Mouse (Mus musculus) neural tube, embryonic 11.5 days (tissue): ENCODE data around the gene Llgl2. TPM values are rescaled to one million over a fixed set of nuclear protein-coding genes. Genes with fewer than 3 reads are reported as not detected.

ENCODE experiments used
- ATAC-seq: fragments of 200-750 bp; cut with Nextera tagmentation; 2 replicates; pipeline ENCODE4 v1.8.0; 2017; ENCODE audit warnings: moderate number of reproducible peaks, mild to moderate bottlenecking, moderate TSS enrichment, moderate library complexity; ENCODE audit not compliant: insufficient read depth, low FRiP score, low TSS enrichment
- DNase-seq: peaks from one replicate; pipeline ENCODE4 v3.0.0-alpha.2; 2015; ENCODE audit warnings: low spot score
- H3K27ac ChIP-seq: fragments of 300-500 bp; sonication (generic); 2 replicates; pipeline ENCODE4 v1.5.1; 2014; ENCODE audit warnings: low read depth, mild to moderate bottlenecking, low read length
- H3K27me3 ChIP-seq: fragments of 300-500 bp; sonication (generic); 2 replicates; pipeline ENCODE4 v1.6.1; 2014; ENCODE audit warnings: mild to moderate bottlenecking, low read length, mixed read lengths; ENCODE audit not compliant: control insufficient read depth, insufficient read depth
- H3K36me3 ChIP-seq: fragments of 300-500 bp; sonication (generic); 2 replicates; pipeline ENCODE4 v1.6.1; 2014; ENCODE audit warnings: mild to moderate bottlenecking, low read length, moderate library complexity, mixed read lengths; ENCODE audit not compliant: control insufficient read depth, insufficient read depth
- H3K4me1 ChIP-seq: fragments of 300-500 bp; sonication (generic); 2 replicates; pipeline ENCODE4 v1.6.1; 2014; ENCODE audit warnings: low read length, mixed read lengths; ENCODE audit not compliant: control insufficient read depth, insufficient read depth
- H3K4me2 ChIP-seq: fragments of 300-500 bp; sonication (generic); 2 replicates; pipeline ENCODE4 v1.6.1; 2014; ENCODE audit warnings: low read depth, mild to moderate bottlenecking, moderate library complexity
- H3K4me3 ChIP-seq: fragments of 300-500 bp; sonication (generic); 2 replicates; pipeline ENCODE4 v1.5.1; 2014; ENCODE audit warnings: low read depth, low read length
- H3K9ac ChIP-seq: fragments of 300-500 bp; sonication (generic); 2 replicates; pipeline ENCODE4 v1.6.1; 2014; ENCODE audit warnings: mild to moderate bottlenecking, low read length
- H3K9me3 ChIP-seq: fragments of 300-500 bp; sonication (generic); 2 replicates; pipeline ENCODE4 v1.6.1; 2016; ENCODE audit warnings: low read length; ENCODE audit not compliant: control insufficient read depth
- WGBS: fragments of 180-500 bp; shearing (Covaris S2); extraction: QIAGEN DNeasy Blood & Tissue Kit; methylation state at CpG from one replicate; pipeline ENCODE4 v1.1.7; 2014; 5-methylcytosine and 5-hydroxymethylcytosine counted together
- polyA plus RNA-seq: library from polyadenylated mRNA; unstranded; fragments of >200 nt; fragmentation: Nextera tagmentation; extraction: Ambion mirVana; gene quantifications from 2 replicates; pipeline ENCODE4 v1.2.1, GENCODE M21; 2014

Llgl2 gene
- polyA plus RNA-seq, 1 experiment from 2014 or later, result 6.1 TPM

DNA sequence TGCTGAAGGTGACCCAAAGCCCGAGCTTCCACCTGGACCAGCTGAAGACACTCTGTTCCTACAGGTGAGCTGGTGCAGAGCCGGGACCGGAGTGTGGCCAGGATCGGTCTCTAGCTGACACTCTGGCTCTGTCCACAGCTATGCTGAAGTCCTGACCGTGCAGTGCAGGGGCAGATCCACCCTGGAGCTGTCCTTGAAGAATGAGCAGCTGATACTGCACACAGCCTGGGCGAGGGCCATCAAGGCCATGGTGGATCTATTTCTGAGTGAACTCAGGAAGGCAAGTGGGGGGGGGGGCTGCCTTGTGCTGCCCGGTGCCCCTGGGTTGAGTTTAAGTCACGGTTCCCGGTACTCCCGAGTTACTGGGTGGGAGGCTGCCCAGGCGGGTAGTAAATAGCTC, 62.6 kb downstream of the Llgl2 start:
- Histone ChIP-seq H3K27ac (no peak overlapping the region), H3K4me3 (no peak overlapping the region), H3K4me1 (no peaks in the 10 kb centered on the region), H3K27me3 (peaks cover 8% of the 10 kb centered on the region), H3K36me3 (no peaks in the 10 kb centered on the region), H3K9ac (no peak overlapping the region), H3K4me2 (no peak overlapping the region), H3K9me3 (no peaks in the 10 kb centered on the region)
- ATAC-seq, result no peak
- WGBS, result 93% methylated on average over 11 of the region's 11 CpGs
- DNase-seq, result no peak

DNA sequence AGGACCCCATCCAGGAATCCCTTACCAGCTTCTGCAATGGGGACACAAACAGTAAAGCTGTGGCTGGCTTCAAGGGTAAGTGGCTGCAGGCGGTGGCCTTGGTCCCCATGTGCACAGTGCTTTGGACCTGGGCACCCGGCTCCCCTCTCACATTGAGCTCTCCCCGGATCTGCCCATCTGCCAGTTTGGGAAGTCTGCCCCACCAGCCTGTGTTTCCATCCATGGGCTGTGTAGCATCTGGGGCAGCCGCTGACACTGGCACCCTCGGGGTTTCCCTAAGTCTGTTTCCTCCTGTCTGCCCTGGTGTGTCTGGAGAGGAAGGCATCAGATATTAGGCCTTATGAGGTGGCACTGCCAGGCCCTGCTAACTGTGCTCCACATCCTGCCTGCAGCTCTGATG, 64.2 kb downstream of the Llgl2 start:
- 91% methylated on average over 5 of the region's 5 CpGs for WGBS
- no peak overlapping the region for H3K9ac ChIP-seq
- no peak for ATAC-seq

DNA sequence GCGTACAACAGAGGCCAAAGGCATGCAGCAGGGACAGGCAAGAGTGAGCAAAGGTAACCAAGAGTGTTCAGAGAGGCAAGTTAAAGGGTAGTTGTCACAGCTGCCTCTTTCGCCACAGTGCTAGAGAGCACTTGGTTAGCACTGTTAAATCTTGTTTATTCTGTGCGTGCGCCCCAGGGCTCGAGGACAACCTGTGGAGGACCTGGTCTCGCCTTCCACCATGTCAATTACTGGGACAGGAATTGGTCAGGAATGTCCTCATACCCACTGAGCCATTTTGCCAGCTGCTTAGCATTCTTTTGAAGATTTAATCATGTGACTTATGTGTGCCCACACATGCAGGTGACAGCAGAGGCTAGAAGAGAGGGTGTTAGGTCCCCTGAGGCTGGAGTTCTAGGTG, 65.3 kb downstream of the Llgl2 start:
- Histone ChIP-seq H3K36me3 (no peaks in the 10 kb centered on the region; the same call in 1 of the 2 replicates), H3K4me3 (no peak overlapping the region)

More for the DNA sequence above, 64.2 kb downstream of the Llgl2 start:
- peaks cover 4% of the 10 kb centered on the region for H3K27me3 ChIP-seq
- H3K9me3 ChIP-seq, result no peaks in the 10 kb centered on the region
- no peak overlapping the region for H3K4me3 ChIP-seq
- no peak overlapping the region for H3K27ac ChIP-seq
- no peak overlapping the region for H3K4me2 ChIP-seq
- DNase-seq, result no peak
- H3K4me1 ChIP-seq, result no peaks in the 10 kb centered on the region
- no peaks in the 10 kb centered on the region for H3K36me3 ChIP-seq

DNA sequence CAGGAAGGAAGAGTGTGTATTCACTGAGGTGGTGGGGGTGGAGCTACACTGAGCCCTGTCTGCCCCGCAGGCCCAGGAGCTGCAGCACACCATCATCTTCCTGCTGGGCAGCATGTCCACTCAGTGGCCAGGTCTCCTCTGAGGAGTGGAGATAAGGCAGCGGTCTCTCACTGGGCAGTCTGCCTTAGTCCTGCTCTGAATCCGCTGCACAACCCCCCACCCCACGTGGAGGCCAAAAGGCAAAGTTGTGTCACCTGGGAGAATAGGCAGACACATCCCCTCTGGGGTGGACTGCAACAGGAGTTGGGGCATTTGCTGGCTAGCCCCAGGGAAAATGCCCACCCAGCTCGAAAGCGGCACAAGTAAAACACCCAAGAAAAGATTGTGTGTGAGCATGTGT, 68.4 kb downstream of the Llgl2 start:
- WGBS, result 63% methylated on average over 6 of the region's 6 CpGs
- no peak for ATAC-seq
- no peak overlapping the region for H3K9ac ChIP-seq
- no peaks in the 10 kb centered on the region; the same call in none of the 2 replicates for H3K36me3 ChIP-seq
- H3K4me3 ChIP-seq, result no peak overlapping the region
- no peaks in the 10 kb centered on the region for H3K4me1 ChIP-seq
- no peak overlapping the region for H3K4me2 ChIP-seq
- no peaks in the 10 kb centered on the region for H3K9me3 ChIP-seq
- H3K27me3 ChIP-seq, result no peaks in the 10 kb centered on the region
- H3K27ac ChIP-seq, result no peak overlapping the region
- no peak for DNase-seq

More for the DNA sequence above, 65.3 kb downstream of the Llgl2 start:
- Histone ChIP-seq H3K9ac (no peak overlapping the region), H3K27me3 (no peaks in the 10 kb centered on the region), H3K27ac (no peak overlapping the region), H3K4me2 (no peak overlapping the region), H3K9me3 (no peaks in the 10 kb centered on the region), H3K4me1 (no peaks in the 10 kb centered on the region)
- ATAC-seq (no peak), DNase-seq (no peak)
- 82% methylated on average over 6 of the region's 6 CpGs for WGBS

DNA sequence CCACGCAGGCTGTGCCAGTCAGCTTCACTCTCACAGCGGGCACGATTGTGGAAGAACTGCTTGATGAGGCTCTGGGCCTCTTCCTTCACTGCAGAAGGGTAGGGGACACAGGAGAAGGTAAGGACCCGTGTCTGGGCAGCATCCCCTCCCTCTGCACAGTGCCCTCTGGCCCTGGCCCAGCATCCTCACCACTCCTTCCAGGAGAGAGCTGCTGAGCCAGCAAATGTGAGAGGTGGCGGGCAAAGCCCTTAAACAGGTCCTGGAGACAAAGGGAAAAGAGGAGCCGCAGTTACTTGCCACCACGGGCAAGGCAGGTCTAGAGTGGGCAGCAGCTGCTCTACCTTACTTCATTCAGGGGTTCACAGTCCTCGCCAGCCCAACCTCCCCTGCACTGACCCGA, 69.2 kb downstream of the Llgl2 start:
- ATAC-seq, result no peak
- 87% methylated on average over 9 of the region's 9 CpGs for whole genome bisulfite sequencing
- Histone ChIP-seq H3K9ac (no peak overlapping the region), H3K36me3 (no peaks in the 10 kb centered on the region; the same call in none of the 2 replicates), H3K27me3 (no peaks in the 10 kb centered on the region), H3K9me3 (no peaks in the 10 kb centered on the region), H3K27ac (no peak overlapping the region), H3K4me1 (no peaks in the 10 kb centered on the region), H3K4me2 (no peak overlapping the region), H3K4me3 (no peak overlapping the region)
- DNase-seq, result no peak

DNA sequence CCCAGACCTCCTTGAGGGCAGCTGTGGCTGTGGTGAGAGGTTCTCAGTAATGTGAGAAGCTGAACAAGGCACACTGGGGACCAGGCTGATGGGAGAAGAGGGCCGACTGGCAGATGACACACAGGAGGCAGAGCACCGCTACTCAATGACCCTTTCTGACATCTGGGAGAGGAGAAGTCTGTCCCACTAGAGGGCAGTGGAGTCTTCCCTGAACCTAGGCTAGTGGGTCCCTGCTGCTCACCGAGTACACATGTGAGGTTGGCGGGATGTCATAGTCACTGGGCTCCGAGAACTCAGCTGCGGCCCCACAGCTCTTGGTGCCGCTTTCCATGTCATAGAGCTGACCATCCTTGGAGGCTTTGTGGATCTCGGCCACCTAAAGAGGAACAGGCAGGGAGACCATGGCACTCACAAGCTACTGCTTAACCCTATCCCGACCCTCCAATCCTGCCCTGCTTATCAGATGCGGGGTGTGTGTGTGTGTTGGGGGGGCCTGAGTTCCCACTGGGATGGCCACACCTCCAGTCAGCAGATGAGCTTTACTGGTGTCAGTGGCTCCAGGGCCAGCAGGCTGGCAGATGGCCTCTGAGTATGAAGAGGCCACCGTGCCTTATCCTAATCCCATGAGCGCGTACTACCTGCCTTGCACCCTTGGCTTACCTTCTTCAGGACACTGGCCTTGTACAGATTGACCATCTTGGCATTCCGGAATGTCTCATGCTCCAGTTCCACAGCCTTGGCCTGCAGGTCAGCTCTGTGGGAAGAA, 71.1 kb downstream of the Llgl2 start:
- H3K9me3 ChIP-seq, result no peaks in the 10 kb centered on the region
- H3K27ac ChIP-seq, result no peak overlapping the region
- no peak overlapping the region for H3K9ac ChIP-seq
- no peak overlapping the region for H3K4me2 ChIP-seq
- DNase-seq, result peak; percentile 23
- ATAC-seq, result no peak
- WGBS, result 68% methylated on average over 14 of the region's 14 CpGs
- peaks cover 4% of the 10 kb centered on the region for H3K4me1 ChIP-seq
- H3K4me3 ChIP-seq, result no peak overlapping the region
- H3K27me3 ChIP-seq, result no peaks in the 10 kb centered on the region
- no peaks in the 10 kb centered on the region; the same call in none of the 2 replicates for H3K36me3 ChIP-seq

DNA sequence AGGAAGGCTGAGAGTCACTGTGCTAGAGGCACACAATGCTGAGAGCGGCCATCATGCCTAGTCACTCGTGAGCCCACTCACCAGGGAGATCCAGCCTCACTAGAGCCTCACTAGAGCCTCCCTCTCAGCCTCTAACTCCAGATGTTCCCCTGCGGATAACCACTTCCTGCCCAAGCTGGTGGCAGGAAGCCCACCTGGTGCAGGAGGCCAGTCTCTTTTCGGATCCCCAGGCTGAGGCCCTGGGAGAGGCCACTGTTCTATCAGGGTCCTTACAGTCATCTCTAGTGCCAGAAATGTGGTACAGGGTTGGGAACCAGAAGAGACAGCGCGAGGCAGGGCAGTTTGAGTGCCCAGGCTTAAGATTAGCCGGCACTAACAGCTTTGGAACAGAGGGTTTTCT, 74.6 kb downstream of the Llgl2 start:
- peaks cover 9% of the 10 kb centered on the region for H3K4me1 ChIP-seq
- no peaks in the 10 kb centered on the region for H3K9me3 ChIP-seq
- no peak overlapping the region for H3K4me2 ChIP-seq
- H3K27me3 ChIP-seq, result no peaks in the 10 kb centered on the region
- H3K4me3 ChIP-seq, result no peak overlapping the region
- H3K9ac ChIP-seq, result no peak overlapping the region
- DNase-seq (no peak), ATAC-seq (no peak)
- H3K27ac ChIP-seq, result no peak overlapping the region
- 83% methylated on average over 7 of the region's 7 CpGs for WGBS
- H3K36me3 ChIP-seq, result no peaks in the 10 kb centered on the region; the same call in none of the 2 replicates

DNA sequence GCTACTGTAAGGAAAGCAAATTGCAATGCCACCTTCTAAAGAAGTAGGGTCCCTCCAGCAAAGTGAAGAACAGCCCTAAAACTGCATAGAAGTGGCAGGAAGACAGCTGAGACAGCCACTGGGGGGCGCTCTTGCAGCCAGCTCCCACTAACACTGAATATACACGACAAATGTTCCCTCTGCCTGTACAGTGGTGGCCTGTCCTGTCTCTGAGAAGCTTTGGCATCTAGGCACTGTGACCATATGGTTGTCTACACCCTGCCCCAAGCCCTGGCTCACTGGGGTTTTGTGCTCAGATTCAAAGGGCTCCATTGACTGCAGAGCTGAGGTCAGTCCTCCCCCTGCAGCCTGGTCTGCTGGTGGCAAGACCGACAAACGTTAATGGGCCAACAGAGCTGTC, 75.0 kb downstream of the Llgl2 start:
- Histone ChIP-seq H3K4me3 (no peak overlapping the region), H3K27me3 (no peaks in the 10 kb centered on the region), H3K4me1 (peaks cover 9% of the 10 kb centered on the region), H3K27ac (no peak overlapping the region), H3K9me3 (no peaks in the 10 kb centered on the region), H3K4me2 (no peak overlapping the region), H3K36me3 (no peaks in the 10 kb centered on the region; the same call in none of the 2 replicates), H3K9ac (no peak overlapping the region)
- ATAC-seq (no peak), DNase-seq (peak; percentile 49)
- WGBS, result 15% methylated on average over 4 of the region's 4 CpGs
